Mouse (Mus musculus): Measurements from ENCODE around the gene Slamf9. TPM values are rescaled to one million over a fixed set of nuclear protein-coding genes. Genes with fewer than 3 reads are reported as not detected.
A peak's percentile ranks its signal among the peaks of the same experiment; 100 is the strongest.

Gene Slamf9
- polyA plus RNA-seq, 1 experiment from 2014 or later = 0.55 TPM

DNA sequence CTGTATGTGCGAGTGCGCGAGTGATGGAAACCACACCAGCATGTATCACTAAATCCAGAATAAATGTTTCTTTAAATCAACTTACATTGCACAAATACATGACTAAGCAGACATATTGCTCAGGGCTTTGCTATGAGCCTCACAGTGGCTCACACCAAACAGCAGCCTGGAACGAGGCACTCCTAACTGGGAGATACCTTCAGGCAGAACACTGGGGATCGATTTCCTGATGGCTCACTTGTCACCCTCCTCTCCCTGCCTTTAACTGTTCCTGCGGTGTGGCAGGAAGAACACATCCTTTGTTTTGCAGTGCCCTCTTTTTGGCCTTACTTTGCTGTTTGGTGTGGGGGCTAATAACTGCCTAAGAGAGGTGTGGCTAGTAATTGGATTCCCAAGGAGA lies 44.5 kb downstream of the Slamf9 start:
- H3K4me2 ChIP-seq = no peak overlapping the region
- ATAC-seq (replicated peaks; ENCODE audit: low FRiP score) = no peak
- no peaks in the 10 kb centered on the region for H3K36me3 ChIP-seq (ENCODE audit: control insufficient read depth, insufficient read depth, low read length)
- WGBS = 59% methylated on average over 6 of the region's 6 CpGs
- DNase-seq (ENCODE audit: low spot score) = no peak
- peaks cover 4% of the 10 kb centered on the region for H3K9me3 ChIP-seq (ENCODE audit: control insufficient read depth, low read length)
- H3K27ac ChIP-seq (ENCODE audit: low read depth, low read length) = no peak overlapping the region
- peaks cover 19% of the 10 kb centered on the region for H3K4me1 ChIP-seq (replicated peaks; ENCODE audit: control insufficient read depth, insufficient read depth, low read length)
- H3K4me3 ChIP-seq (ENCODE audit: low read depth, low read length) = no peak overlapping the region
- peaks cover 7% of the 10 kb centered on the region; the same call in 1 of the 2 replicates for H3K27me3 ChIP-seq (replicated peaks; ENCODE audit: control insufficient read depth, insufficient read depth, low read length)
- no peak overlapping the region for H3K9ac ChIP-seq (ENCODE audit: low read depth, low read length)

DNA sequence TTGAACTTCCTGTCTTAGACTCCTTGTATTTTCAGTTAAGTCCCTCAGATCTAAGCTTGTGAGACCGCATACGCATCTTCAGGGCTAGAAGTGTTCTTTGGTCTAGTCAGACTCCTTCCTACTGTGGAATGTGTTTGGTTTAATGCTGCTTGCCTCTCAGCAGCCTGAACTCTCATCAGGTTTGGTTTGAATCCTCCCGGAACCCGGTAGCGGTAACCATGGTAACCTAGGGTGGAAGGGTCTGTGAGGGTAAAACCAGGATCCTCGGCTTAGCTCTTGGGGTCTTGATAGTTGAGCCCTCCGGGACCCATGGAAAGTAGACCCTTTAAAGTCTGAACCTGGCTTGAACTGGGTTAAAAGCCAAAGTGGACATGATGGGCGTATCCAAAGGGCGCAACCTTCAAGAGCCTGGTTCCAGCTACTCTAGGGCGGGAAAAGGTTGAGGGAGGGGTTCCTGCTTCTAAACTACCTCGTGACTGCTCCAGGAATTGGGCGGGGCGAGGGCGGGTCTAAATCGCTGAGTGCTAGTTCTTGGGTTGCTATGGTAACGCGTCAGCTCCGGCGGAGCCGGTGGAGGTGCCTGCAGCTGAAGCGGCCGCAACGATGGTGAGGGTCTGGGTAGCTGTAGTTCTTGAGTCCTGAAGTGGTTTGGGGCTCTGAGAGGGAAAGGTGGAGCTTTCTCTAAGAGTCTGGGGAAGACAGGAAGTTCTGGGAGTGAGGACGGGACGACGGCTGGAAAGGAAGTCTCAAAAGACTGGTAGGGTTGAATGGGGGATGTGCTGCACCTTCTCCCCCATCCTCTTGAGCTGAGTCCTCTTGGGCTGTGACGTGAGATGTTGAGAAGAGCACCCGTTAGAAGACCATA lies 45.6 kb downstream of the Slamf9 start, which contains the start of gene Cfap45:
Gene Cfap45 (plus strand): TSS at position 226 of the 865 bp plus-strand sequence.
- Histone ChIP-seq H3K4me1 (replicated peaks; ENCODE audit: control insufficient read depth, insufficient read depth, low read length) (peaks cover 13% of the 10 kb centered on the region; the same call in 1 of the 2 replicates), H3K27ac (ENCODE audit: low read depth, low read length) (no peak within 1 kb of the TSS), H3K9me3 (ENCODE audit: control insufficient read depth, low read length) (peaks cover 4% of the 10 kb centered on the region), H3K4me3 (ENCODE audit: low read depth, low read length) (peak within 1 kb of the TSS; percentile 37), H3K36me3 (ENCODE audit: control insufficient read depth, insufficient read depth, low read length) (no peaks in the 10 kb centered on the region), H3K27me3 (replicated peaks; ENCODE audit: control insufficient read depth, insufficient read depth, low read length) (peaks cover 7% of the 10 kb centered on the region; the same call in 1 of the 2 replicates), H3K9ac (ENCODE audit: low read depth, low read length) (no peak within 1 kb of the TSS), H3K4me2 (peak within 1 kb of the TSS; percentile 61)
- peak; percentile 76 for ATAC-seq (replicated peaks; ENCODE audit: low FRiP score)
- peak; percentile 79 for DNase-seq (ENCODE audit: low spot score)
- 5% methylated on average over 28 of the region's 28 CpGs for WGBS

DNA sequence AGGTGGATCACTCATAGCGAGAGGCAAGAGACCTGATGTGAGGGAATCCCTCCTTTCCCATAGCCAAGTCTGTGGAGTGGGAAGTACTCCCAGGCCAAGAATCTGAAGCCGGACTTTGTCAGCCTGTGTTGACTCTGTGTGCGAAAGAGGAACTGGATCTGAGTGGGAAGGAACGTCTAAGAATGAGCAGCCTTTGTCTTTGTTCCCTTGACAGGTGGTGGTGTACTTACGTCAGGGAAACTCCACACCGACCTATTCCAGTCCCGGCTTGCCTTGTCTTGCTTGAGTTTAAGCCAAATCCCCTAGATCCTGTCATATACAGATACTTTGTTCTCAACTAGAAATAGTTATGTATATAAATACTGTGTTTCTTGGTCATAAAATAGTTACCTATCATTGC lies 47.4 kb downstream of the Slamf9 start:
- Histone ChIP-seq H3K4me1 (replicated peaks; ENCODE audit: control insufficient read depth, insufficient read depth, low read length) (peaks cover 26% of the 10 kb centered on the region), H3K4me3 (ENCODE audit: low read depth, low read length) (no peak overlapping the region), H3K27me3 (replicated peaks; ENCODE audit: control insufficient read depth, insufficient read depth, low read length) (peaks cover 9% of the 10 kb centered on the region), H3K9me3 (ENCODE audit: control insufficient read depth, low read length) (peaks cover 3% of the 10 kb centered on the region), H3K27ac (ENCODE audit: low read depth, low read length) (no peak overlapping the region), H3K9ac (ENCODE audit: low read depth, low read length) (no peak overlapping the region), H3K4me2 (no peak overlapping the region), H3K36me3 (ENCODE audit: control insufficient read depth, insufficient read depth, low read length) (no peaks in the 10 kb centered on the region)
- DNase-seq (ENCODE audit: low spot score) (no peak), ATAC-seq (replicated peaks; ENCODE audit: low FRiP score) (no peak)
- 44% methylated on average over 7 of the region's 7 CpGs for WGBS

GRCm38 (mm10) chr1:172523699-172524101 lies 48.5 kb downstream of the Slamf9 start:
- H3K4me3 ChIP-seq (ENCODE audit: low read depth, low read length) = no peak overlapping the region
- ATAC-seq (replicated peaks; ENCODE audit: low FRiP score) (no peak), DNase-seq (ENCODE audit: low spot score) (no peak)
- no peak overlapping the region for H3K27ac ChIP-seq (ENCODE audit: low read depth, low read length)
- H3K4me2 ChIP-seq = no peak overlapping the region
- peaks cover 12% of the 10 kb centered on the region for H3K27me3 ChIP-seq (replicated peaks; ENCODE audit: control insufficient read depth, insufficient read depth, low read length)
- H3K9ac ChIP-seq (ENCODE audit: low read depth, low read length) = no peak overlapping the region
- H3K4me1 ChIP-seq (replicated peaks; ENCODE audit: control insufficient read depth, insufficient read depth, low read length) = peaks cover 26% of the 10 kb centered on the region
- WGBS = 62% methylated on average over 12 of the region's 12 CpGs
- no peaks in the 10 kb centered on the region for H3K9me3 ChIP-seq (ENCODE audit: control insufficient read depth, low read length)
- no peaks in the 10 kb centered on the region for H3K36me3 ChIP-seq (ENCODE audit: control insufficient read depth, insufficient read depth, low read length)

- no peak for ATAC-seq (replicated peaks; ENCODE audit: low FRiP score)
Measured at GRCm38 (mm10) chr1:172525027-172525764, 50.0 kb downstream of the Slamf9 start.

GRCm38 (mm10) chr1:172525971-172526370 lies 50.8 kb downstream of the Slamf9 start:
- H3K36me3 ChIP-seq (ENCODE audit: control insufficient read depth, insufficient read depth, low read length) = no peaks in the 10 kb centered on the region
- no peak overlapping the region for H3K4me3 ChIP-seq (ENCODE audit: low read depth, low read length)
- no peaks in the 10 kb centered on the region for H3K9me3 ChIP-seq (ENCODE audit: control insufficient read depth, low read length)
- H3K4me2 ChIP-seq = peak overlapping the region; percentile 60
- ATAC-seq (replicated peaks; ENCODE audit: low FRiP score) (no peak), DNase-seq (ENCODE audit: low spot score) (no peak)
- H3K27ac ChIP-seq (ENCODE audit: low read depth, low read length) = peak overlapping the region; percentile 58; the same call in 1 of the 2 replicates
- peaks cover 15% of the 10 kb centered on the region for H3K27me3 ChIP-seq (replicated peaks; ENCODE audit: control insufficient read depth, insufficient read depth, low read length)
- 30% methylated on average over 7 of the region's 7 CpGs for WGBS
- no peak overlapping the region for H3K9ac ChIP-seq (ENCODE audit: low read depth, low read length)
- peaks cover 17% of the 10 kb centered on the region for H3K4me1 ChIP-seq (replicated peaks; ENCODE audit: control insufficient read depth, insufficient read depth, low read length)

More at GRCm38 (mm10) chr1:172525027-172525764, 50.0 kb downstream of the Slamf9 start:
- peak overlapping the region; percentile 8; the same call in 1 of the 2 replicates for H3K4me2 ChIP-seq
- no peak overlapping the region for H3K27ac ChIP-seq (ENCODE audit: low read depth, low read length)
- WGBS = 38% methylated on average over 15 of the region's 15 CpGs
- peaks cover 20% of the 10 kb centered on the region for H3K4me1 ChIP-seq (replicated peaks; ENCODE audit: control insufficient read depth, insufficient read depth, low read length)
- no peak for DNase-seq (ENCODE audit: low spot score)
- no peaks in the 10 kb centered on the region for H3K9me3 ChIP-seq (ENCODE audit: control insufficient read depth, low read length)
- no peak overlapping the region for H3K9ac ChIP-seq (ENCODE audit: low read depth, low read length)
- H3K4me3 ChIP-seq (ENCODE audit: low read depth, low read length) = no peak overlapping the region
- no peaks in the 10 kb centered on the region for H3K36me3 ChIP-seq (ENCODE audit: control insufficient read depth, insufficient read depth, low read length)
- H3K27me3 ChIP-seq (replicated peaks; ENCODE audit: control insufficient read depth, insufficient read depth, low read length) = peaks cover 12% of the 10 kb centered on the region

GRCm38 (mm10) chr1:172526380-172527081 lies 51.4 kb downstream of the Slamf9 start:
- Histone ChIP-seq H3K4me2 (peak overlapping the region; percentile 60), H3K27me3 (replicated peaks; ENCODE audit: control insufficient read depth, insufficient read depth, low read length) (peaks cover 16% of the 10 kb centered on the region), H3K4me3 (ENCODE audit: low read depth, low read length) (peak overlapping the region; percentile 15; the same call in 1 of the 2 replicates), H3K4me1 (replicated peaks; ENCODE audit: control insufficient read depth, insufficient read depth, low read length) (peaks cover 15% of the 10 kb centered on the region), H3K9me3 (ENCODE audit: control insufficient read depth, low read length) (no peaks in the 10 kb centered on the region), H3K36me3 (ENCODE audit: control insufficient read depth, insufficient read depth, low read length) (no peaks in the 10 kb centered on the region), H3K9ac (ENCODE audit: low read depth, low read length) (no peak overlapping the region), H3K27ac (ENCODE audit: low read depth, low read length) (peak overlapping the region; percentile 66; the same call in 1 of the 2 replicates)
- DNase-seq (ENCODE audit: low spot score) (peak; percentile 68), ATAC-seq (replicated peaks; ENCODE audit: low FRiP score) (peak; percentile 79)
- 25% methylated on average over 23 of the region's 23 CpGs for WGBS

DNA sequence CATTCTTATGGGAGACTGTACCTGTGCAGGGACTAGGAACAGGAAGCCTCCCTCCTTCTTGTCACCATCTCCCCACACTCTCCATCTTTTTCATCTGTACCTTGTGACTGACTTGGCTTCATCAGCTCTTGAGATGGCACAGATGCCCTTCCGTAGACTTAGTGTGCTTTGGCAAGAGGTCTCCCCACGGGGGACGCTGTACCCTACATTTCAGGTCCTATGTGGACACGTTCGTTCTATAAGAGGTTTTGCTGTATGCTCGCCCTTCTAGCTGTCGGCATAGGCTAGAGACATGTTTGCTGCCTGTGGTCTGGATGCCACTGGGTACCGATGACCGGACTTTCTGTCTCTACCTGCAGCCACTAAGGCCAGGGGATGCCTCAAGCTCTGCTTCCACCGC lies 52.3 kb downstream of the Slamf9 start:
- Histone ChIP-seq H3K4me1 (replicated peaks; ENCODE audit: control insufficient read depth, insufficient read depth, low read length) (peaks cover 15% of the 10 kb centered on the region), H3K27ac (ENCODE audit: low read depth, low read length) (no peak overlapping the region), H3K4me3 (ENCODE audit: low read depth, low read length) (no peak overlapping the region), H3K9me3 (ENCODE audit: control insufficient read depth, low read length) (no peaks in the 10 kb centered on the region), H3K9ac (ENCODE audit: low read depth, low read length) (no peak overlapping the region), H3K27me3 (replicated peaks; ENCODE audit: control insufficient read depth, insufficient read depth, low read length) (peaks cover 20% of the 10 kb centered on the region), H3K4me2 (no peak overlapping the region), H3K36me3 (ENCODE audit: control insufficient read depth, insufficient read depth, low read length) (no peaks in the 10 kb centered on the region)
- WGBS = 87% methylated on average over 10 of the region's 10 CpGs
- no peak for ATAC-seq (replicated peaks; ENCODE audit: low FRiP score)
- DNase-seq (ENCODE audit: low spot score) = no peak

Measured in liver, embryonic 11.5 days (tissue).